Mouse (Mus musculus): ENCODE measurements around the gene Muc1. TPM values are rescaled to one million over a fixed set of nuclear protein-coding genes. Genes with fewer than 3 reads are reported as not detected.
A peak's percentile ranks its signal among the peaks of the same experiment; 100 is the strongest.

Gene Muc1
- 1.1 and 1.8 TPM in 2 replicates for polyA plus RNA-seq (2016; fragmentation: Nextera tagmentation; extraction: Ambion mirVana)

- Histone ChIP-seq H3K27me3 (ENCODE audit: insufficient read depth, poor library complexity, severe bottlenecking) (peaks cover 29% of the 10 kb centered on the region), H3K9me3 (no peaks in the 10 kb centered on the region), H3K36me3 (peaks cover 28% of the 10 kb centered on the region), H3K27ac (peak within 1 kb of the TSS; percentile 97), H3K4me1 (replicated peaks) (peaks cover 69% of the 10 kb centered on the region), H3K4me3 (peak within 1 kb of the TSS; percentile 83)
- no peak for DNase-seq (ENCODE audit: low spot score)
- 23% methylated on average over 10 of the region's 10 CpGs for WGBS
Observed at GRCm38 (mm10) chr3:89228836-89229235, at the start of gene Muc1. Muc1 (plus strand) TSS chr3:89229057.

- Histone ChIP-seq H3K4me3 (0 out of 2 replicates have a peak overlapping the region, but pooled peaks have one; percentile 20), H3K27ac (0 out of 2 replicates have a peak overlapping the region, but pooled peaks have one; percentile 94), H3K27me3 (ENCODE audit: insufficient read depth, poor library complexity, severe bottlenecking) (peaks cover 10% of the 10 kb centered on the region), H3K4me1 (replicated peaks) (peaks cover 58% of the 10 kb centered on the region), H3K9me3 (no peaks in the 10 kb centered on the region), H3K36me3 (peaks cover 45% of the 10 kb centered on the region)
- no peak for DNase-seq (ENCODE audit: low spot score)
- WGBS: 94% methylated on average over 27 of the region's 27 CpGs
Observed at GRCm38 (mm10) chr3:89181749-89182500, 46.9 kb upstream of the Muc1 start.

- Histone ChIP-seq H3K27me3 (ENCODE audit: insufficient read depth, poor library complexity, severe bottlenecking) (peaks cover 16% of the 10 kb centered on the region), H3K36me3 (peaks cover 52% of the 10 kb centered on the region), H3K4me3 (peak overlapping the region; percentile 79), H3K9me3 (no peaks in the 10 kb centered on the region), H3K27ac (peak overlapping the region; percentile 94), H3K4me1 (replicated peaks) (peaks cover 65% of the 10 kb centered on the region)
- no peak for DNase-seq (ENCODE audit: low spot score)
- 57% methylated on average over 7 of the region's 7 CpGs for WGBS
Observed at GRCm38 (mm10) chr3:89182531-89183057, 46.3 kb upstream of the Muc1 start.

- peak within 1 kb of the TSS; percentile 94 for H3K27ac ChIP-seq
- peaks cover 16% of the 10 kb centered on the region for H3K27me3 ChIP-seq (ENCODE audit: insufficient read depth, poor library complexity, severe bottlenecking)
- H3K36me3 ChIP-seq: peaks cover 59% of the 10 kb centered on the region
- DNase-seq (ENCODE audit: low spot score): peak; percentile 88
- 4% methylated on average over 39 of the region's 39 CpGs for WGBS
- H3K4me1 ChIP-seq (replicated peaks): peaks cover 67% of the 10 kb centered on the region
- H3K9me3 ChIP-seq: no peaks in the 10 kb centered on the region
- H3K4me3 ChIP-seq: peak within 1 kb of the TSS; percentile 79
Observed at GRCm38 (mm10) chr3:89183058-89183958, 45.5 kb upstream of the Muc1 start, which contains the start of gene Fam189b. Fam189b (plus strand) TSS chr3:89183143.

GRCm38 (mm10) chr3:89183959-89184315, 44.9 kb upstream of the Muc1 start:
- WGBS: 79% methylated on average over 6 of the region's 6 CpGs
- H3K4me1 ChIP-seq (replicated peaks): peaks cover 65% of the 10 kb centered on the region

GRCm38 (mm10) chr3:89187197-89187596, 41.7 kb upstream of the Muc1 start:
- Histone ChIP-seq H3K9me3 (no peaks in the 10 kb centered on the region), H3K27ac (peak overlapping the region; percentile 54; the same call in 1 of the 2 replicates), H3K36me3 (peaks cover 32% of the 10 kb centered on the region), H3K27me3 (ENCODE audit: insufficient read depth, poor library complexity, severe bottlenecking) (peaks cover 16% of the 10 kb centered on the region), H3K4me1 (replicated peaks) (peaks cover 58% of the 10 kb centered on the region), H3K4me3 (peak overlapping the region; percentile 14; the same call in 1 of the 2 replicates)
- 33% methylated on average over 23 of the region's 23 CpGs for WGBS
- no peak for DNase-seq (ENCODE audit: low spot score)

More at GRCm38 (mm10) chr3:89183959-89184315, 44.9 kb upstream of the Muc1 start:
- no peak for DNase-seq (ENCODE audit: low spot score)
- Histone ChIP-seq H3K27me3 (ENCODE audit: insufficient read depth, poor library complexity, severe bottlenecking) (peaks cover 16% of the 10 kb centered on the region), H3K9me3 (no peaks in the 10 kb centered on the region), H3K36me3 (peaks cover 64% of the 10 kb centered on the region), H3K4me3 (peak overlapping the region; percentile 79), H3K27ac (peak overlapping the region; percentile 94)

GRCm38 (mm10) chr3:89187690-89188477, 41.0 kb upstream of the Muc1 start:
- 60% methylated on average over 18 of the region's 18 CpGs for WGBS
- no peak for DNase-seq (ENCODE audit: low spot score)
- Histone ChIP-seq H3K27ac (0 out of 2 replicates have a peak overlapping the region, but pooled peaks have one; percentile 29), H3K4me3 (peak overlapping the region; percentile 14; the same call in 1 of the 2 replicates), H3K27me3 (ENCODE audit: insufficient read depth, poor library complexity, severe bottlenecking) (peaks cover 16% of the 10 kb centered on the region), H3K4me1 (replicated peaks) (peaks cover 55% of the 10 kb centered on the region), H3K9me3 (no peaks in the 10 kb centered on the region), H3K36me3 (peaks cover 27% of the 10 kb centered on the region)

GRCm38 (mm10) chr3:89188478-89188875, 40.4 kb upstream of the Muc1 start:
- Histone ChIP-seq H3K27me3 (ENCODE audit: insufficient read depth, poor library complexity, severe bottlenecking) (peaks cover 16% of the 10 kb centered on the region), H3K4me1 (replicated peaks) (peaks cover 49% of the 10 kb centered on the region), H3K4me3 (no peak overlapping the region), H3K27ac (0 out of 2 replicates have a peak overlapping the region, but pooled peaks have one; percentile 29), H3K9me3 (no peaks in the 10 kb centered on the region), H3K36me3 (peaks cover 27% of the 10 kb centered on the region)
- DNase-seq (ENCODE audit: low spot score): no peak
- WGBS: 63% methylated on average over 12 of the region's 12 CpGs

GRCm38 (mm10) chr3:89190436-89190835, 38.4 kb upstream of the Muc1 start:
- Histone ChIP-seq H3K27ac (no peak overlapping the region), H3K4me3 (no peak overlapping the region), H3K9me3 (no peaks in the 10 kb centered on the region), H3K27me3 (ENCODE audit: insufficient read depth, poor library complexity, severe bottlenecking) (peaks cover 15% of the 10 kb centered on the region), H3K4me1 (replicated peaks) (peaks cover 33% of the 10 kb centered on the region), H3K36me3 (peaks cover 25% of the 10 kb centered on the region)
- no peak for DNase-seq (ENCODE audit: low spot score)
- 84% methylated on average over 8 of the region's 8 CpGs for WGBS

GRCm38 (mm10) chr3:89193351-89193750, 35.5 kb upstream of the Muc1 start:
- WGBS: 62% methylated on average over 1 of the region's 1 CpGs
- Histone ChIP-seq H3K27ac (no peak overlapping the region), H3K9me3 (no peaks in the 10 kb centered on the region), H3K4me1 (replicated peaks) (peaks cover 23% of the 10 kb centered on the region), H3K4me3 (no peak overlapping the region), H3K27me3 (ENCODE audit: insufficient read depth, poor library complexity, severe bottlenecking) (no peaks in the 10 kb centered on the region), H3K36me3 (peaks cover 6% of the 10 kb centered on the region)
- no peak for DNase-seq (ENCODE audit: low spot score)

GRCm38 (mm10) chr3:89193853-89194252, 35.0 kb upstream of the Muc1 start:
- Histone ChIP-seq H3K27ac (no peak overlapping the region), H3K9me3 (no peaks in the 10 kb centered on the region), H3K4me1 (replicated peaks) (peaks cover 19% of the 10 kb centered on the region), H3K36me3 (0 out of 2 replicates have a peak, but pooled peaks cover 1% of the 10 kb centered on the region), H3K4me3 (no peak overlapping the region), H3K27me3 (ENCODE audit: insufficient read depth, poor library complexity, severe bottlenecking) (no peaks in the 10 kb centered on the region)
- WGBS: 89% methylated on average over 2 of the region's 2 CpGs
- DNase-seq (ENCODE audit: low spot score): no peak
